8 mouse cellular contexts compared by ENCODE assay signal in genomic region chr6:137098232-137099191, GRCm38 (mm10).
A peak's percentile ranks its signal among the peaks of the same experiment; 100 is the strongest.
DNase-seq lines count a peak whose midpoint lies in the region; ATAC-seq and TF ChIP-seq lines count a peak whose summit lies in the region.

No protein-coding gene starts in this region.

- no peak for TF ChIP-seq CTCF in thymus, adult 2 months (IDR thresholded peaks at IDR 0.05; ENCODE audit: borderline replicate concordance, control insufficient read depth, extremely low read depth, insufficient read depth, low read length, poor library complexity)

- no peak for TF ChIP-seq POLR2A in thymus, adult 2 months (IDR thresholded peaks at IDR 0.05; ENCODE audit: control insufficient read depth, extremely low read depth, insufficient read depth, low read length, poor library complexity)

- DNase-seq in heart, adult 11 months = peak; percentile 73
- DNase-seq in thymus, adult 2 months = peak; percentile 33
- DNase-seq in thymus, postnatal 0 days (ENCODE audit: low spot score) = no peak
- DNase-seq in layer of hippocampus, postnatal 36 days = peak; percentile 35 to 50
- peak; percentile 22 for DNase-seq in neural tube, embryonic 11.5 days (ENCODE audit: low spot score)
- DNase-seq in c-Kit-positive CD71-positive TER-119-positive erythroid progenitor cells, embryonic 14.5 days (ENCODE audit: low spot score) = no peak

- H3K9ac ChIP-seq in heart, embryonic 11.5 days (ENCODE audit: low read depth, low read length) = no peak overlapping the region
- no peak overlapping the region for H3K9ac ChIP-seq in embryonic facial prominence, embryonic 15.5 days
- H3K9ac ChIP-seq in neural tube, embryonic 11.5 days (ENCODE audit: low read length) = no peak overlapping the region

- no peak for ATAC-seq in heart, embryonic 11.5 days (replicated peaks; ENCODE audit: insufficient number of reproducible peaks, low FRiP score, low TSS enrichment)
- ATAC-seq in embryonic facial prominence, embryonic 15.5 days (ENCODE audit: insufficient number of reproducible peaks, low FRiP score, low TSS enrichment, low read depth) = peak; percentile 72
- ATAC-seq in neural tube, embryonic 11.5 days (ENCODE audit: insufficient read depth, low FRiP score, low TSS enrichment) = no peak; the same call in 1 of the 2 replicates

- no peak overlapping the region for H3K27ac ChIP-seq in heart, embryonic 11.5 days (ENCODE audit: low read depth, low read length)
- H3K27ac ChIP-seq in thymus, adult 2 months (ENCODE audit: control insufficient read depth, insufficient read depth, low read length) = no peak overlapping the region
- H3K27ac ChIP-seq in embryonic facial prominence, embryonic 15.5 days (replicated peaks) = peak overlapping the region; percentile 88
- H3K27ac ChIP-seq in neural tube, embryonic 11.5 days (ENCODE audit: low read depth, low read length) = no peak overlapping the region

- no peaks in the 10 kb centered on the region for H3K36me3 ChIP-seq in heart, embryonic 11.5 days (ENCODE audit: control insufficient read depth, insufficient read depth, low read length)
- H3K36me3 ChIP-seq in thymus, adult 2 months (ENCODE audit: control insufficient read depth, insufficient read depth, low read length) = no peaks in the 10 kb centered on the region
- H3K36me3 ChIP-seq in embryonic facial prominence, embryonic 15.5 days = no peaks in the 10 kb centered on the region
- no peaks in the 10 kb centered on the region for H3K36me3 ChIP-seq in neural tube, embryonic 11.5 days (ENCODE audit: control insufficient read depth, insufficient read depth, low read length)

- 0 out of 2 replicates have a peak, but pooled peaks cover 3% of the 10 kb centered on the region for H3K4me1 ChIP-seq in heart, embryonic 11.5 days (ENCODE audit: control insufficient read depth, insufficient read depth, low read length)
- no peaks in the 10 kb centered on the region; the same call in 1 of the 2 replicates for H3K4me1 ChIP-seq in thymus, adult 2 months (replicated peaks; ENCODE audit: control insufficient read depth, insufficient read depth, low read length)
- H3K4me1 ChIP-seq in embryonic facial prominence, embryonic 15.5 days = peaks cover 36% of the 10 kb centered on the region
- no peaks in the 10 kb centered on the region for H3K4me1 ChIP-seq in neural tube, embryonic 11.5 days (ENCODE audit: control insufficient read depth, insufficient read depth, low read length)

- no peaks in the 10 kb centered on the region for H3K27me3 ChIP-seq in heart, embryonic 11.5 days (ENCODE audit: control insufficient read depth, insufficient read depth, low read length)
- H3K27me3 ChIP-seq in thymus, adult 2 months (ENCODE audit: control insufficient read depth, insufficient read depth, low read length) = no peaks in the 10 kb centered on the region
- H3K27me3 ChIP-seq in embryonic facial prominence, embryonic 15.5 days = no peaks in the 10 kb centered on the region
- H3K27me3 ChIP-seq in neural tube, embryonic 11.5 days (ENCODE audit: control insufficient read depth, insufficient read depth, low read length) = no peaks in the 10 kb centered on the region

- H3K4me2 ChIP-seq in heart, embryonic 11.5 days = no peak overlapping the region
- H3K4me2 ChIP-seq in embryonic facial prominence, embryonic 15.5 days (replicated peaks) = peak overlapping the region; percentile 38
- no peak overlapping the region for H3K4me2 ChIP-seq in neural tube, embryonic 11.5 days (ENCODE audit: low read depth)

- no peaks in the 10 kb centered on the region for H3K9me3 ChIP-seq in heart, embryonic 11.5 days (replicated peaks; ENCODE audit: control insufficient read depth, low read length)
- no peaks in the 10 kb centered on the region for H3K9me3 ChIP-seq in embryonic facial prominence, embryonic 15.5 days (replicated peaks)
- H3K9me3 ChIP-seq in neural tube, embryonic 11.5 days (ENCODE audit: control insufficient read depth, low read length) = no peaks in the 10 kb centered on the region

- WGBS in heart, embryonic 11.5 days (ENCODE audit: insufficient replicate concordance) = 68% methylated on average over 18 of the region's 18 CpGs
- 73% methylated on average over 18 of the region's 18 CpGs for WGBS in thymus, adult 2 months
- 25% methylated on average over 18 of the region's 18 CpGs for WGBS in embryonic facial prominence, embryonic 15.5 days
- 74% methylated on average over 18 of the region's 18 CpGs for WGBS in neural tube, embryonic 11.5 days

- no peak overlapping the region for H3K4me3 ChIP-seq in heart, embryonic 11.5 days (ENCODE audit: low read depth, low read length)
- H3K4me3 ChIP-seq in thymus, adult 2 months (ENCODE audit: control insufficient read depth, insufficient read depth, low read length) = no peak overlapping the region
- H3K4me3 ChIP-seq in embryonic facial prominence, embryonic 15.5 days (replicated peaks) = no peak overlapping the region
- H3K4me3 ChIP-seq in neural tube, embryonic 11.5 days (ENCODE audit: low read depth, low read length) = no peak overlapping the region

Comparison
In these comparisons a context has a peak if more than half of its experiments do, and no peak if none do; other contexts are left out.
1. DNase-seq: peak in heart, adult 11 months (single experiment), thymus, adult 2 months (single experiment), layer of hippocampus, postnatal 36 days (2 of 2) and neural tube, embryonic 11.5 days (single experiment); none in thymus, postnatal 0 days (single experiment) and c-Kit-positive CD71-positive TER-119-positive erythroid progenitor cells, embryonic 14.5 days (single experiment).